ENCODE assay signal across 28 mouse cellular contexts in genomic region chr2:49210408-49210807, GRCm38 (mm10).
DNase-seq lines count a peak whose midpoint lies in the region; ATAC-seq and TF ChIP-seq lines count a peak whose summit lies in the region.
"Had no signal": no experiment of that assay in that cellular context is flagged by ENCODE, and none has a peak within 500 bp of the region (broad histone marks: within the 10 kb centered on the region; RNA-seq: fewer than 3 reads in every experiment).

No protein-coding gene starts in this region.

- H3K27ac ChIP-seq in hindbrain, postnatal 0 days = no peak overlapping the region
- no peak overlapping the region for H3K27ac ChIP-seq in hindbrain, embryonic 10.5 days
- H3K27ac ChIP-seq: embryonic facial prominence, embryonic 12.5 days; forebrain, embryonic 10.5 days; limb, embryonic 12.5 days; liver, embryonic 15.5 days; lung, embryonic 15.5 days; midbrain, embryonic 10.5 days; neural tube, embryonic 12.5 days had no signal

- H3K9ac ChIP-seq in hindbrain, postnatal 0 days (replicated peaks; ENCODE audit: low read length) = no peak overlapping the region
- H3K9ac ChIP-seq: embryonic facial prominence, embryonic 12.5 days; heart, embryonic 12.5 days; limb, embryonic 12.5 days; liver, embryonic 15.5 days; lung, embryonic 15.5 days; neural tube, embryonic 12.5 days had no signal

- no peak overlapping the region for H3K4me3 ChIP-seq in hindbrain, postnatal 0 days (ENCODE audit: low read length)
- no peak overlapping the region for H3K4me3 ChIP-seq in hindbrain, embryonic 10.5 days
- H3K4me3 ChIP-seq: embryonic facial prominence, embryonic 12.5 days; forebrain, embryonic 10.5 days; heart, embryonic 12.5 days; limb, embryonic 12.5 days; liver, embryonic 15.5 days; lung, embryonic 15.5 days; midbrain, embryonic 10.5 days; myocyte; neural tube, embryonic 12.5 days had no signal

- H3K36me3 ChIP-seq in hindbrain, postnatal 0 days (ENCODE audit: insufficient read depth, low read length) = no peaks in the 10 kb centered on the region
- H3K36me3 ChIP-seq in hindbrain, embryonic 10.5 days = no peaks in the 10 kb centered on the region
- H3K36me3 ChIP-seq: embryonic facial prominence, embryonic 12.5 days; forebrain, embryonic 10.5 days; heart, embryonic 12.5 days; limb, embryonic 12.5 days; liver, embryonic 15.5 days; lung, embryonic 15.5 days; midbrain, embryonic 10.5 days; neural tube, embryonic 12.5 days had no signal

- no peaks in the 10 kb centered on the region for H3K9me3 ChIP-seq in hindbrain, postnatal 0 days (ENCODE audit: low read length)
- H3K9me3 ChIP-seq in hindbrain, embryonic 10.5 days = no peaks in the 10 kb centered on the region
- H3K9me3 ChIP-seq: embryonic facial prominence, embryonic 12.5 days; forebrain, embryonic 10.5 days; heart, embryonic 12.5 days; limb, embryonic 12.5 days; liver, embryonic 15.5 days; lung, embryonic 15.5 days; midbrain, embryonic 10.5 days; neural tube, embryonic 12.5 days had no signal

- no peak overlapping the region for H3K4me2 ChIP-seq in hindbrain, postnatal 0 days (ENCODE audit: low read depth, low read length)
- H3K4me2 ChIP-seq: embryonic facial prominence, embryonic 12.5 days; heart, embryonic 12.5 days; limb, embryonic 12.5 days; liver, embryonic 15.5 days; lung, embryonic 15.5 days; neural tube, embryonic 12.5 days had no signal

- TF ChIP-seq CTCF in hindbrain, postnatal 0 days (IDR thresholded peaks at IDR 0.05; ENCODE audit: low read depth) = no peak

- no peaks in the 10 kb centered on the region for H3K4me1 ChIP-seq in hindbrain, postnatal 0 days (ENCODE audit: insufficient read depth, low read length)
- H3K4me1 ChIP-seq in hindbrain, embryonic 10.5 days (replicated peaks) = no peaks in the 10 kb centered on the region
- H3K4me1 ChIP-seq: embryonic facial prominence, embryonic 12.5 days; forebrain, embryonic 10.5 days; heart, embryonic 12.5 days; limb, embryonic 12.5 days; liver, embryonic 15.5 days; lung, embryonic 15.5 days; midbrain, embryonic 10.5 days; neural tube, embryonic 12.5 days had no signal

- H3K27me3 ChIP-seq in hindbrain, postnatal 0 days (ENCODE audit: insufficient read depth, low read length) = no peaks in the 10 kb centered on the region
- H3K27me3 ChIP-seq in hindbrain, embryonic 10.5 days (ENCODE audit: insufficient read depth, poor library complexity, severe bottlenecking) = no peaks in the 10 kb centered on the region
- H3K27me3 ChIP-seq: embryonic facial prominence, embryonic 12.5 days; heart, embryonic 12.5 days; limb, embryonic 12.5 days; liver, embryonic 15.5 days; lung, embryonic 15.5 days; neural tube, embryonic 12.5 days had no signal

- ATAC-seq in hindbrain, postnatal 0 days = no peak
- ATAC-seq: CD4-positive, CD25-positive, alpha-beta regulatory T cell, adult 4 months; hindbrain, embryonic 16.5 days; intestine, embryonic 16.5 days; midbrain, embryonic 16.5 days had no signal

- 86% methylated on average over 1 of the region's 1 CpGs for WGBS in hindbrain, postnatal 0 days
- 91% methylated on average over 1 of the region's 1 CpGs for whole genome bisulfite sequencing in hindbrain, embryonic 10.5 days

- DNase-seq in hindbrain, postnatal 0 days (ENCODE audit: low spot score) = peak; percentile 5
- DNase-seq in hindbrain, embryonic 10.5 days (ENCODE audit: low spot score) = no peak
- peak; percentile 45 for DNase-seq in cerebellum, adult 11-12 months
- peak; percentile 47 for DNase-seq in cerebellum, adult 9-11 months
- DNase-seq in layer of hippocampus, postnatal 14 days (ENCODE audit: low spot score in 2 of 2) = no peak
- DNase-seq in heart, adult 9 months (ENCODE audit: low spot score in 2 of 2) = no peak
- DNase-seq in heart, adult 18-20 months = no peak
- DNase-seq: adrenal gland, postnatal 14 days; embryo, embryonic 11 days; gastrocnemius, postnatal 14 days; kidney, adult 9 months; kidney, postnatal 10 days; right cerebral cortex, adult 18-20 months; spleen, adult 18-20 months; thymus, postnatal 14 days had no signal

Comparison
In these comparisons a context has a peak if more than half of its experiments do, and no peak if none do; other contexts are left out.
1. DNase-seq: peak in hindbrain, postnatal 0 days (single experiment), cerebellum, adult 11-12 months (single experiment) and cerebellum, adult 9-11 months (single experiment); none in hindbrain, embryonic 10.5 days (single experiment), layer of hippocampus, postnatal 14 days (0 of 2), heart, adult 9 months (0 of 2) and heart, adult 18-20 months (0 of 2).